Comparison of ENCODE assay signal across 8 mouse cellular contexts in genomic region chr5:117241935-117242531, GRCm38 (mm10). TPM values are rescaled to one million over a fixed set of nuclear protein-coding genes. Genes with fewer than 3 reads are reported as not detected.
A peak's percentile ranks its signal among the peaks of the same experiment; 100 is the strongest.
DNase-seq lines count a peak whose midpoint lies in the region; ATAC-seq and TF ChIP-seq lines count a peak whose summit lies in the region.

No protein-coding gene starts in this region.

- H3K9ac ChIP-seq in kidney, embryonic 15.5 days, result no peak overlapping the region
- H3K9ac ChIP-seq in neural tube, embryonic 12.5 days, result peak overlapping the region; percentile 71

- no peaks in the 10 kb centered on the region for H3K36me3 ChIP-seq in kidney, embryonic 15.5 days
- no peaks in the 10 kb centered on the region for H3K36me3 ChIP-seq in neural tube, embryonic 12.5 days

- ATAC-seq in kidney, embryonic 15.5 days (replicated peaks; ENCODE audit: low FRiP score), result no peak
- ATAC-seq in neural tube, embryonic 12.5 days (ENCODE audit: low FRiP score, low read depth), result 0 out of 2 replicates have a peak, but pooled peaks have one; percentile 41
- no peak for ATAC-seq in megakaryocyte-erythroid progenitor cell, adult 5-6 weeks (replicated peaks; ENCODE audit: low FRiP score, low TSS enrichment, poor library complexity, severe bottlenecking)
- ATAC-seq in granulocyte monocyte progenitor cell, adult 5-6 weeks (replicated peaks; ENCODE audit: poor library complexity, severe bottlenecking), result no peak

- 41% methylated on average over 16 of the region's 16 CpGs for WGBS in kidney, embryonic 15.5 days
- 32% methylated on average over 16 of the region's 16 CpGs for WGBS in neural tube, embryonic 12.5 days

- H3K4me2 ChIP-seq in kidney, embryonic 15.5 days, result peak overlapping the region; percentile 57
- peak overlapping the region; percentile 69 for H3K4me2 ChIP-seq in neural tube, embryonic 12.5 days (replicated peaks)

- no peak overlapping the region for H3K27ac ChIP-seq in kidney, embryonic 15.5 days
- peak overlapping the region; percentile 98 for H3K27ac ChIP-seq in layer of hippocampus, adult 2 months
- no peak overlapping the region for H3K27ac ChIP-seq in neural tube, embryonic 12.5 days

- H3K27me3 ChIP-seq in kidney, embryonic 15.5 days, result peaks cover 5% of the 10 kb centered on the region; the same call in 1 of the 2 replicates
- 0 out of 2 replicates have a peak, but pooled peaks cover 3% of the 10 kb centered on the region for H3K27me3 ChIP-seq in neural tube, embryonic 12.5 days (replicated peaks)

- no peaks in the 10 kb centered on the region for H3K9me3 ChIP-seq in kidney, embryonic 15.5 days (replicated peaks)
- no peaks in the 10 kb centered on the region for H3K9me3 ChIP-seq in neural tube, embryonic 12.5 days

- H3K4me3 ChIP-seq in kidney, embryonic 15.5 days (replicated peaks), result peak overlapping the region; percentile 7; the same call in 1 of the 2 replicates
- peak overlapping the region; percentile 73 for H3K4me3 ChIP-seq in layer of hippocampus, adult 2 months
- peak overlapping the region; percentile 51 for H3K4me3 ChIP-seq in neural tube, embryonic 12.5 days

- no peak for DNase-seq in kidney, adult 11 months
- DNase-seq in cerebellum, postnatal 36 days, result peak; percentile 74 to 75
- peak; percentile 57 to 60 for DNase-seq in layer of hippocampus, adult 2 months (ENCODE audit: low spot score in 2 of 2)
- no peak for DNase-seq in thymus, postnatal 36 days

- TF ChIP-seq CTCF in layer of hippocampus, adult 2 months (conservative IDR thresholded peaks at IDR 0.05), result no peak

- peaks cover 22% of the 10 kb centered on the region for H3K4me1 ChIP-seq in kidney, embryonic 15.5 days
- H3K4me1 ChIP-seq in neural tube, embryonic 12.5 days, result peaks cover 12% of the 10 kb centered on the region

RNA-seq across cellular contexts. Expression of gene Pebp1, which starts 45.4 kb away (rescaled TPM):
- 760 and 766 TPM in 2 replicates for polyA plus RNA-seq in kidney, embryonic 15.5 days (2015; fragmentation: Nextera tagmentation; extraction: Ambion mirVana)
- total RNA-seq in layer of hippocampus, adult 2 months (2021), result 100 to 1,000 TPM; 696 to 743 TPM
- 847 and 881 TPM in 2 replicates for polyA plus RNA-seq in neural tube, embryonic 12.5 days (2016; fragmentation: Nextera tagmentation; extraction: Ambion mirVana)
- total RNA-seq in megakaryocyte-erythroid progenitor cell, adult 5-6 weeks (2014; fragmentation: Nextera tagmentation), result 394 and 495 TPM in 2 replicates
- total RNA-seq in megakaryocyte-erythroid progenitor cell, adult 5-6 weeks (2017), result 135 and 142 TPM in 2 replicates
- total RNA-seq in granulocyte monocyte progenitor cell, adult 5-6 weeks (2014; fragmentation: Nextera tagmentation), result 447 and 515 TPM in 2 replicates
- 170 and 182 TPM in 2 replicates for total RNA-seq in granulocyte monocyte progenitor cell, adult 5-6 weeks (2017)

Comparison
In these comparisons a context has a peak if more than half of its experiments do, and no peak if none do; other contexts are left out.
1. H3K4me3 ChIP-seq: peak in every context shown above with its lines; median percentile 73 in layer of hippocampus, adult 2 months; 51 in neural tube, embryonic 12.5 days; 7 in kidney, embryonic 15.5 days.
2. DNase-seq: peak in cerebellum, postnatal 36 days (2 of 2) and layer of hippocampus, adult 2 months (2 of 2); none in kidney, adult 11 months (single experiment) and thymus, postnatal 36 days (0 of 2).